Mouse (Mus musculus) intestine, embryonic 15.5 days (tissue): ENCODE data around the gene Aldh3b3. TPM values are rescaled to one million over a fixed set of nuclear protein-coding genes. Genes with fewer than 3 reads are reported as not detected.

Experiments used
- ATAC-seq: fragments of 200-750 bp; cut with Nextera tagmentation; 2 replicates; pipeline ENCODE4 v1.8.0; 2017; ENCODE audit warnings: moderate TSS enrichment, moderate library complexity
- H3K27ac ChIP-seq: fragments of 300-500 bp; sonication (generic); 2 replicates; pipeline ENCODE4 v1.5.1; 2015; ENCODE audit warnings: mild to moderate bottlenecking, inconsistent platforms
- H3K27me3 ChIP-seq: fragments of 300-500 bp; sonication (generic); replicated peaks from 2 replicates; pipeline ENCODE4 v1.6.1; 2015; ENCODE audit warnings: inconsistent platforms
- H3K36me3 ChIP-seq: fragments of 300-500 bp; sonication (generic); 2 replicates; pipeline ENCODE4 v1.6.1; 2015; ENCODE audit warnings: inconsistent platforms
- H3K4me1 ChIP-seq: fragments of 300-500 bp; sonication (generic); replicated peaks from 2 replicates; pipeline ENCODE4 v1.6.1; 2015; ENCODE audit warnings: inconsistent platforms
- H3K4me2 ChIP-seq: fragments of 300-500 bp; sonication (generic); replicated peaks from 2 replicates; pipeline ENCODE4 v1.6.1; 2015; ENCODE audit warnings: mild to moderate bottlenecking, inconsistent platforms
- H3K4me3 ChIP-seq: fragments of 300-500 bp; sonication (generic); replicated peaks from 2 replicates; pipeline ENCODE4 v1.5.1; 2015; ENCODE audit warnings: inconsistent platforms
- H3K9ac ChIP-seq: fragments of 300-500 bp; sonication (generic); 2 replicates; pipeline ENCODE4 v1.6.1; 2015; ENCODE audit warnings: inconsistent platforms
- H3K9me3 ChIP-seq: fragments of 300-500 bp; sonication (generic); 2 replicates; pipeline ENCODE4 v1.6.1; 2016; ENCODE audit warnings: inconsistent platforms
- WGBS: fragments of 180-500 bp; shearing (Covaris S2); methylation state at CpG from one replicate; pipeline ENCODE4 v1.1.7; 2015; 5-methylcytosine and 5-hydroxymethylcytosine counted together
- polyA plus RNA-seq: library from polyadenylated mRNA; unstranded; fragments of >200 nt; fragmentation: Nextera tagmentation; extraction: Ambion mirVana; gene quantifications from 2 replicates; pipeline ENCODE4 v1.2.1, GENCODE M21; 2015

The Aldh3b3 gene
- polyA plus RNA-seq, 1 experiment from 2014 or later = not detected

GRCm38 (mm10) chr19:3986334-3986733 lies 27.9 kb downstream of the Aldh3b3 start, which contains the start of gene Acy3:
Gene Acy3, plus strand, starts transcription at chr19:3986570.
- Histone ChIP-seq H3K9me3 (no peaks in the 10 kb centered on the region), H3K27me3 (no peaks in the 10 kb centered on the region), H3K4me2 (peak within 1 kb of the TSS; percentile 50), H3K4me3 (peak within 1 kb of the TSS; percentile 14; the same call in 1 of the 2 replicates), H3K27ac (peak within 1 kb of the TSS; percentile 48), H3K36me3 (no peaks in the 10 kb centered on the region), H3K9ac (no peak within 1 kb of the TSS), H3K4me1 (peaks cover 22% of the 10 kb centered on the region)
- WGBS = 7% methylated on average over 8 of the region's 8 CpGs
- ATAC-seq = peak; percentile 89

- whole genome bisulfite sequencing = 83% methylated on average over 14 of the region's 14 CpGs
- Histone ChIP-seq H3K9me3 (no peaks in the 10 kb centered on the region), H3K36me3 (no peaks in the 10 kb centered on the region), H3K4me2 (no peak overlapping the region), H3K27me3 (no peaks in the 10 kb centered on the region), H3K27ac (no peak overlapping the region), H3K9ac (no peak overlapping the region), H3K4me3 (no peak overlapping the region), H3K4me1 (peaks cover 26% of the 10 kb centered on the region)
- no peak for ATAC-seq
Measured at GRCm38 (mm10) chr19:3988066-3988465, 29.6 kb downstream of the Aldh3b3 start.

- 84% methylated on average over 4 of the region's 4 CpGs for WGBS
- no peak for ATAC-seq
- Histone ChIP-seq H3K4me3 (no peak overlapping the region), H3K4me2 (no peak overlapping the region), H3K36me3 (no peaks in the 10 kb centered on the region), H3K4me1 (peaks cover 27% of the 10 kb centered on the region), H3K9me3 (no peaks in the 10 kb centered on the region), H3K27me3 (no peaks in the 10 kb centered on the region), H3K27ac (no peak overlapping the region), H3K9ac (no peak overlapping the region)
Measured at GRCm38 (mm10) chr19:3988750-3989149, 30.3 kb downstream of the Aldh3b3 start.

GRCm38 (mm10) chr19:3990804-3991203 lies 32.4 kb downstream of the Aldh3b3 start:
- H3K27me3 ChIP-seq = no peaks in the 10 kb centered on the region
- no peaks in the 10 kb centered on the region for H3K36me3 ChIP-seq
- 34% methylated on average over 6 of the region's 6 CpGs for WGBS
- no peak overlapping the region for H3K27ac ChIP-seq
- H3K4me2 ChIP-seq = no peak overlapping the region
- no peaks in the 10 kb centered on the region for H3K9me3 ChIP-seq
- H3K4me1 ChIP-seq = peaks cover 19% of the 10 kb centered on the region
- H3K9ac ChIP-seq = no peak overlapping the region
- H3K4me3 ChIP-seq = no peak overlapping the region
- ATAC-seq = no peak

- ATAC-seq = no peak
- Histone ChIP-seq H3K4me2 (no peak overlapping the region), H3K4me1 (peaks cover 13% of the 10 kb centered on the region), H3K9me3 (no peaks in the 10 kb centered on the region), H3K27me3 (no peaks in the 10 kb centered on the region), H3K36me3 (no peaks in the 10 kb centered on the region), H3K27ac (no peak overlapping the region), H3K9ac (no peak overlapping the region), H3K4me3 (no peak overlapping the region)
- WGBS = 92% methylated on average over 3 of the region's 3 CpGs
Measured at GRCm38 (mm10) chr19:3991562-3991961, 33.1 kb downstream of the Aldh3b3 start.

GRCm38 (mm10) chr19:3991966-3992365 lies 33.5 kb downstream of the Aldh3b3 start:
- H3K9ac ChIP-seq = no peak overlapping the region
- WGBS = 92% methylated on average over 3 of the region's 3 CpGs
- H3K27me3 ChIP-seq = no peaks in the 10 kb centered on the region
- no peak overlapping the region for H3K4me2 ChIP-seq
- no peaks in the 10 kb centered on the region for H3K36me3 ChIP-seq
- no peaks in the 10 kb centered on the region for H3K9me3 ChIP-seq
- no peak for ATAC-seq
- no peak overlapping the region for H3K27ac ChIP-seq
- H3K4me3 ChIP-seq = no peak overlapping the region
- peaks cover 9% of the 10 kb centered on the region for H3K4me1 ChIP-seq

GRCm38 (mm10) chr19:3992416-3992815 lies 34.0 kb downstream of the Aldh3b3 start, which contains the start of gene Tbx10:
Gene Tbx10, plus strand, starts transcription at chr19:3992752.
- no peak within 1 kb of the TSS for H3K9ac ChIP-seq
- no peaks in the 10 kb centered on the region for H3K9me3 ChIP-seq
- H3K4me1 ChIP-seq = peaks cover 6% of the 10 kb centered on the region; the same call in 1 of the 2 replicates
- WGBS = 67% methylated on average over 5 of the region's 5 CpGs
- H3K27me3 ChIP-seq = no peaks in the 10 kb centered on the region
- H3K27ac ChIP-seq = no peak within 1 kb of the TSS
- ATAC-seq = no peak
- H3K4me3 ChIP-seq = no peak within 1 kb of the TSS
- H3K4me2 ChIP-seq = 0 out of 2 replicates have a peak within 1 kb of the TSS, but pooled peaks have one; percentile 6
- H3K36me3 ChIP-seq = no peaks in the 10 kb centered on the region

GRCm38 (mm10) chr19:3994932-3995331 lies 36.5 kb downstream of the Aldh3b3 start:
- H3K4me1 ChIP-seq = peaks cover 12% of the 10 kb centered on the region
- H3K9me3 ChIP-seq = no peaks in the 10 kb centered on the region
- H3K36me3 ChIP-seq = no peaks in the 10 kb centered on the region
- H3K4me2 ChIP-seq = no peak overlapping the region
- WGBS = 60% methylated on average over 6 of the region's 6 CpGs
- no peak overlapping the region for H3K9ac ChIP-seq
- no peak overlapping the region for H3K4me3 ChIP-seq
- no peaks in the 10 kb centered on the region for H3K27me3 ChIP-seq
- H3K27ac ChIP-seq = no peak overlapping the region
- ATAC-seq = no peak

- Histone ChIP-seq H3K9me3 (no peaks in the 10 kb centered on the region), H3K36me3 (no peaks in the 10 kb centered on the region), H3K9ac (no peak overlapping the region), H3K4me2 (no peak overlapping the region), H3K4me3 (no peak overlapping the region), H3K4me1 (peaks cover 12% of the 10 kb centered on the region), H3K27ac (no peak overlapping the region), H3K27me3 (no peaks in the 10 kb centered on the region)
- ATAC-seq = no peak
- WGBS = 69% methylated on average over 3 of the region's 3 CpGs
Measured at GRCm38 (mm10) chr19:3995505-3995904, 37.1 kb downstream of the Aldh3b3 start.

- H3K36me3 ChIP-seq = no peaks in the 10 kb centered on the region
- H3K4me1 ChIP-seq = peaks cover 15% of the 10 kb centered on the region
- H3K9ac ChIP-seq = no peak overlapping the region
- no peak overlapping the region for H3K4me2 ChIP-seq
- no peak overlapping the region for H3K27ac ChIP-seq
- WGBS = 74% methylated on average over 7 of the region's 7 CpGs
- H3K4me3 ChIP-seq = no peak overlapping the region
- no peak for ATAC-seq
- no peaks in the 10 kb centered on the region for H3K27me3 ChIP-seq
- no peaks in the 10 kb centered on the region for H3K9me3 ChIP-seq
Measured at GRCm38 (mm10) chr19:3996106-3996505, 37.7 kb downstream of the Aldh3b3 start.

- Histone ChIP-seq H3K9me3 (no peaks in the 10 kb centered on the region), H3K4me2 (no peak overlapping the region), H3K4me1 (peaks cover 22% of the 10 kb centered on the region), H3K9ac (no peak overlapping the region), H3K4me3 (no peak overlapping the region), H3K27ac (no peak overlapping the region), H3K36me3 (no peaks in the 10 kb centered on the region), H3K27me3 (no peaks in the 10 kb centered on the region)
- no peak for ATAC-seq
- 73% methylated on average over 8 of the region's 8 CpGs for WGBS
Measured at GRCm38 (mm10) chr19:3996747-3997146, 38.3 kb downstream of the Aldh3b3 start.

GRCm38 (mm10) chr19:3997231-3997630 lies 38.8 kb downstream of the Aldh3b3 start:
- no peak overlapping the region for H3K9ac ChIP-seq
- peaks cover 26% of the 10 kb centered on the region for H3K4me1 ChIP-seq
- no peak overlapping the region for H3K4me2 ChIP-seq
- H3K27me3 ChIP-seq = no peaks in the 10 kb centered on the region
- no peak overlapping the region for H3K4me3 ChIP-seq
- H3K36me3 ChIP-seq = no peaks in the 10 kb centered on the region
- no peak for ATAC-seq
- WGBS = 54% methylated on average over 8 of the region's 8 CpGs
- no peak overlapping the region for H3K27ac ChIP-seq
- no peaks in the 10 kb centered on the region for H3K9me3 ChIP-seq

- Histone ChIP-seq H3K27ac (no peak overlapping the region), H3K4me2 (no peak overlapping the region), H3K27me3 (no peaks in the 10 kb centered on the region), H3K9me3 (no peaks in the 10 kb centered on the region), H3K4me3 (no peak overlapping the region), H3K4me1 (peaks cover 26% of the 10 kb centered on the region), H3K36me3 (no peaks in the 10 kb centered on the region), H3K9ac (0 out of 2 replicates have a peak overlapping the region, but pooled peaks have one; percentile 5)
- 82% methylated on average over 8 of the region's 8 CpGs for WGBS
- ATAC-seq = no peak
Measured at GRCm38 (mm10) chr19:3998335-3998734, 39.9 kb downstream of the Aldh3b3 start.
